Mouse (Mus musculus): ENCODE results near the gene Glis2.

Glis2 gene

DNA sequence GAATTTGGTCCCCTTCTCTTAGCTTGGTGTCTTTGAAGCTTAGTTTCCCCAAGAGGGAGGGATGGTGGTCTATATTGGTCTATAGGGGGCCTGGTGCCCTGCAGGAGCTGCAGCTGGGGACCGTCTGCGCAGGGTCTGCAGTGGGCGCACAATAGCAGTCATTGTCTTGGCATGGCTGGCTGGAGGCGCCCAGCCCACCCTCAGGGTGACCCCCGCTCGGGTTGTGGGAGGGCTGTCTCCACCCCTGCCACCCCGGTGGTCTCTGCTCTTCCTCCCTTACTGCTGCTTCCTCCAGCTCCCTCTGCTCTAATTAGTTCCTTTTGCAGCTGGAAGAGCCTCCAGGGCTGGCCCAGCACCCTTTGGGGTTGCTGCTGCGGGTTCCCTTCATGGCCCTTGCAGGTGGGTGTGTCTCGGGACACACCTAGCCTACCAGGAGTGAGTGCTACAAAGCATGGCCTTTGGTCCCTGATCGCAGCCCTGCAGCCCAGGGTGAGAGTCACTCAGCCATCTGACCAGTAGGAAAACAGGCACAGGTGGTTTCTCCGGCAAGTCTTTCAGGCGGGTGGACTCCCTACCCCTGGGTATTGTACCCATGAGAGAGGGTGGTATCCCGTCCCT, 11.1 kb downstream of the Glis2 start:
- no peak for DNase-seq

DNA sequence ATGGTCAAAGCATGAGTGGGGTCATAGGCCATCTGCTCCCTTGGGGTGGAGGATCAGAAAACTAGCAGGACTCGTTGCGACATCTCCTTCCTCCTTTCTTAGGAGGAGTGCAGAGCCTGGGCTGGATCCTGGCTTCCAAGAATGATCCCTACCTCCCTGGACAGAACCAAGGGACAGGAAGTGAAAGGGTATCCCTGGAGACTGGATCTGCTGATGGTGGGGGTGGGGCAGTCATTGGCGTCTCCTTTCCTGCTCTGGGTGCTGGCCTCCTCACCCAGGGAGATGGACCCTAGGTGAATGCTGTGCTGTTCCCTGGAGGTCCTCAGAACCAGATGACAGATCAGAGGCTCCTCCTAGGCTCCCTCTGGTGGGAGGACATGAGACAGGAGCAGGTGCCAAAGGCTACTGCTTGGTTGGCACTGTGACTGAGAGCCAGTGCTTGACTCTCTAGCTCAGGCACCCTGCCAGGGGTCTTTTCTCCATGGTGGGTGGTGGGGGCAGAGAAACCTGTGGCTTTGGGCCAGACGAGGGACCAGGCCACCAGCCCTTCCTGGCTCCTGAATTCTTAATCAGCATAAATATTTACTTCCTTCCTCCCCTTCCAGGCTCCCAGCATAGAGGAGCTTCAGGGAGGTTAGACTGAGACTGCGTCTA, 12.0 kb downstream of the Glis2 start:
- DNase-seq, result no peak

DNA sequence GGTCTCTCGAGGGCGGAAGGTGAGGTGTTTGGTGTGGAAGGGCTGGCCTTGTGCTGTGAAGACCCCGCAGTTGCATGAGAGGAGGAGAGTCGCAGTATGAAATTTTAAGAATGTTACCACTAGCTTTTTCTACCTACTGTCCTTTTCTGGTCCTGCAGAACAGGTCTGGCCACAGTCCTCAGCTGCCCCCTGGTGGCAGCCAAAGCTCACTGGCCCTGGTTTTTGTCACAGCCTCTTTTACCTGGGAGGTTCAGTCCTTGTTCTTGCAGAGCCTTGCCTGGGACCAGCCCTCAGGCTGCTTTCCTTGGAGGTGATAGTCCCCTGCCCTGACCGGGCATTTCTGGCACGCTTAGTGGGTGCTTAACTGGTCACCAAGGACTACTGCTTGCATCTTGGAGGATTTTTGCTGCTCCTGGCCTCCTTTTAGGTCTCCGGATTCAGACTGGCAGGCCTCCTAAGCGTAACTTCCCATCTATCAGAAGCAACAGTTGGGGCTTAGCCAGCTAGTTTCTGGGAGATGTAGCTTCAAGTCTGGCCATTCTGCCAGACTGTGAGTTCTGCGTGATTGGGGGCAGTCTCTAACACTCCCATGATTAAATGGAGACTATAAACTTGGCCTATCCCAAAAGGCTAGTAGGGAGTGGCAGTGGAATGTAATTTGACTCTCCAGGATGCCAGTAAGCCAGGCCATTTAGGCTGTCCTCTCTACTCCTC, 13.5 kb downstream of the Glis2 start:
- peak; percentile 80 for DNase-seq

DNA sequence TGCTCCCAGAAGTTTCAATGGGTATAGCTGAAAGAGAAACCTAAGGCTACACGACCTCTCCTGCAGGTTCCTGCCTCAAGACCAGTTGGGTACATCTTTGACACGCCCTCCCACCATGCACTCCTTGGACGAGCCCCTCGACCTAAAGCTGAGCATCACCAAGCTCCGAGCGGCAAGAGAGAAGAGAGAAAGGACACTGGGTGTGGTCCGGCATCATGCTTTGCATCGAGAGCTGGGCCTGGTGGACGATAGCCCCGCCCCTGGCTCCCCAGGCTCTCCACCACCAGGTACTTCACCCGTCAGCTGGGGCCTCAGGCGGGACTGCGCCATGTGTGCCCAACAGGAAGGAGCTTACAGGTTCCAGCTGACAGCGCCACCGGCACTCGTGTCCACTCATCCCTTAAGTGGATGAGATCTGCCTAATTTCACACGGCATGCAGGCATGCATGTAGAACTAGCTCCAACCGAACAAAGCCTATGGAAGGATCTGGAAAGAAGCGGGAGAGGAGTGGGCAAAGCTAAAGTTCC, 14.1 kb downstream of the Glis2 start:
- DNase-seq, result no peak

DNA sequence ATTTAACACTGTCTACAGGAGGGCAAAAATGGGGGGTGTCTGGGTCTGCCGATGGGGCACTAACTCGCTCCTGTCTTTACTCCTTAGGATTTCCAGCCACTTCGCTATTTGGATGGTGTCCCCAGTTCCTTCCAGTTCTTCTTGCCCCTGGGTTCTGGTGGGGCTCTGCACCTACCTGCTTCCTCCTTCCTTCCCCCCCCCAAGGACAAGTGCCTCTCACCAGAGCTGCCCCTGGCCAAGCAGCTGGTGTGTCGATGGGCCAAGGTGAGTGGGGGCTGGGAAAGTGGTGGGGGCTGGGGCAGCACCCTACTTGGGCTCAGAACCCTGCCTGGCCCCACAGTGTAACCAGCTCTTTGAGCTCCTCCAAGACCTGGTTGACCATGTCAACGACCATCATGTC, 16.7 kb downstream of the Glis2 start:
- no peak for DNase-seq

DNA sequence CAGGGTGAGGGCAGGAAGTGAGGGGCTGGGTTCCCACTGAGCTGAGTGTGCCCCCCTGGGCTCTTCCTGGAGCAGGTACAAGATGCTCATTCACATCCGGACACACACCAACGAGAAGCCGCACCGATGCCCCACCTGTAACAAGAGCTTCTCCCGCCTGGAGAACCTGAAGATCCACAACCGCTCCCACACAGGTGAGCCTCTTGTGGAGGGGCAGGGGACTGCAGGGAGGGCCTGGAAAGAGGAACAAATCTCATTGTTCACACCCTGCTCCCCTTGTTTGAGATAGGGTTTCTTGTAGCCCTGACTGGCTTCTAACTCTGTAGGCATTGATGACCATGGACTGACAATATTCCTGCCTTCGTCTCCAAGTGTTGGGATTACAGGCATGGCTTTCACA, 17.2 kb downstream of the Glis2 start:
- DNase-seq, result no peak

DNA sequence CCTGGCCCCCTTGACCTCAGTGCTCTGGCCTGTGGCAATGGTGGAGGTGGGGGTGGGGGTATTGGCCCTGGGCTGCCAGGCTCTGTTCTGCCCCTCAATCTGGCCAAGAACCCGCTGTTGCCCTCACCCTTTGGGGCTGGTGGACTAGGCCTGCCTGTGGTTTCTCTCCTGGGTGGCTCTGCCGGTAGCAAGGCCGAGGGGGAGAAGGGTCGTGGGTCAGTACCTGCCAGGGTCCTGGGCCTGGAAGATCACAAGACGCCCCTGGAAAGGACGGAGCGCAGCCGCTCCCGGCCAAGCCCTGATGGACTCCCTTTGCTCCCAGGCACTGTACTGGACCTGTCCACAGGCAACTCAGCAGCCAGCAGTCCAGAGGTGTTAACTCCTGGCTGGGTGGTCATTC, 19.2 kb downstream of the Glis2 start:
- no peak for DNase-seq

DNA sequence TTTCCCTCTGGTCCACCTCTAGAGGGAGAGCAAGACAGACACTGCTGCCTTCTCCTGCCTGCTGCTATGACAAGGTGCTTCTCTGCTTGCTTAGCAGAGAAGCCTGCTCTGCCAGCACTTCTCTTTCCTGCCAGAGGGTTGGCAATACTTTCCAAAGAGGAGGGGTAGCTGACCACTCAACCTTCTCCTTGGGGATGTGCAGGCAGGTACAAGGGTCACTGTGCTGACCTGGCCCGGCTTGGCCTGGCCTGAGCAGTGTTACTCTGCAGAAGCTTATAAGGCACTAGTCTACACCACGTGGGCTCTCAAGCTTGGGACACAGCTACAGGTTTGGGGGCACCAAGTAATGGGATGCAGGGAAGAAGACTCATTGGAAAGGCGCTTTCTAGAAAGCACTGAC, 20.1 kb downstream of the Glis2 start:
- no peak for DNase-seq

DNA sequence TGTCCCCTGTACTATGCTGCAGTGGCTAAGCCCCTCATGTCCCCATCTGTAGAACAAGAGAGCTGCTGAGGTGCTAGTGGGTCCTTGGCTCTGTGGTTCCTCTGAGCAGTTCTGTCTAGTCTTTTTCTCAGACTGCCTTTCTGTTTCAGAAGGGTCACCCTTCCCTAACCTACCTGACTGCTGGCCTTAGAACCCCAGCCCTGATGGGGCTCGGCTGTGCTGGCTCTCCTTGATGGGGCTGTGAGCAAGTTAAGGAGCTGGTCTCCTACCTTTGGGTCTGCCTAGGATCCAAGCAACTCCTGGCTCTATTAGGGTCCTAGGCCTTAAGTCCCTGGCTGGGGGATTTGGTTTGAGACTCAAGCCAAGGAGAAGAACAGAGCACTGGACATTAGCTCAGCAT, 20.8 kb downstream of the Glis2 start:
- DNase-seq, result no peak

DNA sequence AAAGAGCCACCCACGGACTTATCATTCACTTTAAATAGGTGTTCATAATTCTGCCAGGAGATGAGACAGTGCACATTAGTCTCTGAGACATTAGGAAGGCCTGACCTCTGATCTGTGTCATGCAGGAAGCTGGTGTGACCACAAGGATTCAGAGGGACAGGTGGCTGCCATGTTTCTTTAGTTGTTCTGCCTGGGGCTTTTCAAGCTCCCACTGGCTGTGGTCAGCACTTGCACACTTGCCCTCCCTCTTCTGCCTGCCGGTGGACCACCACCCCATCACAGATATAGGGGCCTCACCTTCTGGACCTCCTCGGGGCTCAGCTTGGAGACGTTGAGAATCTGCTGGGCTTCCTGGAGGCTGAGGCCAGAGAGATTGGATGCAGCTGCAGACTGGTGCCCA, 22.3 kb downstream of the Glis2 start:
- DNase-seq, result no peak

DNA sequence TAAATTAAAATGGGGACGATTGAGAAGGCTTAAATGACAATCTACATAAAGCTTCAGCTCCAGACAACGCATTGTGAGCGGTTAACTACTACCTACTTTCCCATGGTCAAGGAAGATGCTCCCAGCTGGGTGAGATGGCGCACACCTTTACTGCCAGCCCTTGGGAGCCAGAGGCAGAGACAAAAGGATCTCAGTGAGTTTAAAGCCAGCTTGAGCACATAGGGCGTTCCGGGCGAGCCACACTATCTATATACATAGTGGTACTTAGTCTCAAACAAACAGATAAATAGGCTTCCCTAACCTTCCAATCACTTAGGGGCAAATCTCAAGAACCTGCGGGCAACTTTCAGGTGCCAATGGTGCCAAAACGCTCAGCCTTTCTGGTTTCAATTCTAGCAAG, 29.6 kb downstream of the Glis2 start:
- no peak for DNase-seq

DNA sequence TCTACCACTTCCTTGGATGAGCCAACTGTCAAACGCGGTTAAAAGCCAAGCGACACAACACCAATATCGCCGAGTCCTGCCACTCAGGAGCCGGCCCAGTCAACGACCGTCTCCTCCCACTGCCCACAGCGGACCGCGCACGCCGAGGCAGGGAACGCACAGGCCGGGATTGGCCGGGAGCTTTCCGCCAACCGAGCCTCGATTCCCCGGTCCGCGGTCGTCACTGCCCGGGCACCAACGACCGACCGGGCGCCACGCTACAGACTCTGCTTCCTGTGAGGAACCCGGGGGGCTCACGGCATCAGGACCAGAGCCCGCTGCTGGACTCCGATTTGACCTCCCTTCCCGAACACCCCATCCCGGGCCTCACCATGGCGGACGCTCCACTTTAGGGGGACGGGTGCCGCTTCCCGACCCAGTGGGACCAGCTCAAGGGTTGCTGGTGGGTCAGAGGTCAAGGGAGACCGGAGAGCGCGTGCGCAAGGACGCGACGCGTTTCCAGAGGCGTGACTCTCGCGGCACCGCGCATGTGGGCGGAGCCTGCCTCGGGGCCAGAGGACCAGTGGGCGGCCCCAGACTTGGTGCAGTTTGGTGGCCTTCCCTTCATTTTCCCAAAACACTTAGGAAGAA, 30.1 kb downstream of the Glis2 start, which contains the start of gene Pam16:
Gene Pam16, minus strand, starts transcription at position 508 of the 630 bp plus-strand sequence.
- DNase-seq, result peak; percentile 90

DNA sequence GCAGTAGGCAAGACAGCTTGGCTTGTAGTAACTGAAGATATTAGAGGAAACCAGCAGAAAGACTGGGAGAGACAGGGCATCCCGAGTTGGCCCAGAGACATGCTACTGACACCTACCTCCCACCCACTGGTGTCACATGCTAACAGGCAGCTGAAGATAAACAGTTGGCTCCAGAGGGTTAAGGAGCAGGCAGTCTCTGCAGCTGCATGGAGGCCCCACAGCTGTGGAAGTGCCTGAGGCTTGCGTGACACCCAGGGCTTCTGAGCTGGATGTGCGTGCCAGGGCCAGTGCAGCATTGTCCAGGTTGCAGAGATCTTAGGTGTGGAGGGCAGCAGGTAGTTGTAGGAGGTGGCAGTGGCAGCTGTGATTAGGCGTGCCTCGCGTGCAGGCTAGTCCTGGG, 32.6 kb downstream of the Glis2 start:
- no peak for DNase-seq

DNA sequence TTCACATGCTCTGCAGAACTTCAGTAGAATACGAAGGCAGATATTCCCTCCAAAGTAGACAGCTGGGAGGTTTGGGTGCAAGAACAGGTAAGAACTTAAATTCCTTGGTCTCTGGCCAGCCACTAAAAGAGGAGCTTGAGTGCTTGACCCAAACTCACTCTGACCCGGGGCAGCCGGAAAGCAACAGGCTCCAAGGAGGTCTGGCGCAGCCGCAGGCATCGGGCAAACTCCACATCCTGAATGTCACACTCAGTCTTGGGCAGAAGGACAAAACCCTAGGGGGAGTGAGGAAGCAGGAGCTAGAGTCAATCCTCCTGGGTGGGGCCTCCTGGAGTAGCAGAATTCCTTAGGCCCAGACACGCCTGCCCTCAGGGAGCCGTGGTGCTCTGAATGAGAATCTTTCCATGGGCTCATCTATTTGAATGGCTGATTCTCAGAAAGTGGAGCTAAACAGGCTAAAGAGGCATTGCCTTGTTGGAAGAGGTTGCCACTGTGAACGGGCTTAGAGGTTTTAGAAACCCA, 34.4 kb downstream of the Glis2 start:
- no peak for DNase-seq

DNA sequence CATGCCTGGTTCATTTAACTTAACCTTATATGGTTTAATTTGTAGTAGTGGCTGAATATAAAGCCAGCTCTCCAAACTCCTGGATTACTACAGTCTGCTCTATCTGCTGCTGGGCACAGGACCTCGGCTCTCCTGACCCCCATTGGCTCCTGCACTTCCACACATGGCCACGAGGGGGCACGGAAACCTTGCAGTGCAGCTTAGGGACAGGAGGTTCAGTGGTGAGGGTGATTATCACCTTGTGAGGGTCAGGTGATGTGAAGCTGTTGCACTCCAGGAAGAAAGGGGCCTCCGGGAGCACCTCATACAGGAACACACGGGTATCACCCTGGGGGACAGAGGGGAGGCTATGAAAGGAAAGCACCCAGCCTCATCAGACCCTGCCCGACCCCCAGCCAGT, 35.4 kb downstream of the Glis2 start:
- DNase-seq, result peak; percentile 60

DNA sequence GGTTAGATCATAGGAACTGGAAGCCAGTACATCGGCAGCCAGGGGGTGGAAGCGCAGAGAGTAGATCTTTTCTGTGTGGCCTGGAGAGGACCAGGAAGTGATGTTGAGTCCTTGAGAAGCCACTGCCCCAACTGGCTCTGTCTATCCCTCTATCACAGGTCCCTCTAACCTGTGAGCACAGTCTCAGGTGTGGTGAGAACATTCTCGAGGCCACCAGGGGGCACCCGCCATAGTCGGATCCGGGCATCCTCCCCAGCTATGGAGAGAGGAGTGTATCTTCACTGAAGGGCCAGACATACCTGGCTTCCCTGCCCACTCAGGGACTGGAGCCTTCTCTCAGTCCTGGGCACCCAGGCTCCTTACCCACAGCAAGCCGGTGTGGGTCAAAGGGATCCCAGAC, 37.5 kb downstream of the Glis2 start:
- no peak for DNase-seq

DNA sequence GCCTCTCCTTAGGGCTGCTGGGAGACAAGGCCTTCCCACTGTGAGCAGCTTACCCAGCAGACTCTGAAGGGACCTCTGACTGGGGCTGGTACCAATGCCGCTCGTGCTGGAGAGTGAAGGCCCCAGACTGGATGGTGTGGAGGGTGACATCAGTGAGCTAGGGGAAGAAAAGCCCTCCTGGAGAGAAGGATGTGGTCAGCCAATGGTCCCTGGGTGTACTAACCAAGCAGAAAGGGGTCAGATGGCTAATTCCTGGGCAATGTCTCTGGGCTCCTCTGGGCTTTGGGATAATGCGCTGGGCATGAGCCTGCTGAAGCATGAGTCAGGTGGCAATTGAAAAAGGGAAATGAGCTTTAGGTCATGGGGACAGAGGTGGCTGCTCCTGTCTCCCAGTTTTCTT, 39.1 kb downstream of the Glis2 start:
- DNase-seq, result no peak

DNA sequence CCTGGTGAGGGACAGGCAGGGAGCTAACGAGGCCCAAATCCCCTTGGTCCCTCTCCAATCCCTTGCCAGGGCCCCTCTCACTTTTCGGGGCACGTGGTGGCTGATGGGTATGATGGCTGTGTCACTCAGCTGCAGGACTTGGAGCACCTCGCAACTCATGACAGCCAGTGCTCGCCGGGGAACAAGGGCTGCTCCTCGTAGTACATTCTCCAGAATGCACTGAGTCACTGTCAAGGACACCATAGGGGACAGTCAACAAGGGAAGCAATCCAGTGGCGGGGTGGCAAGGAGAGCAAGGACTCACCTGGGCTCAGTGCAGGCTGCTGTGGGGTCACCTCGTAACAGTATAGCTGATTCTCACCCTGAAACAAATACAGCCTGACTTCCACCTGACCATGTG, 40.2 kb downstream of the Glis2 start:
- no peak for DNase-seq

DNA sequence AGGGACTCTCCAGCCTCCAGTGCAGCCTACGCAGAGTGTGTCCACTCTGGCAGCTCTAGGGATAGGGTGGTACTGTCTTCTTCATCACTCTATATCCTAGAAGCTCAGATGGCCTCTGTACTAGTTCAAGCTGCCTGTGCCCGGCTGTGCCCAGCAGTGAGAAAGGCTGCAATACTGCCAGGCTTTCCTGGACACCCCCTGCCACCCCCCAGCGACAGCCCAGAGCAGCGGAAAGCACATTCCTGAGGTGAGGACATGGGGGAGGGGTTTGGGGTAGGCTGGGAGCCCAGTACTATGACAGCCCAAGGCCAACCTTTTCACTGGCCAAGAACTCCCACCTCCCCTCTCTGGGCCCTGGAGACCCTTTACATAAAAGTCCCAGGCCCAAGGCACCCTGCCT, 41.2 kb downstream of the Glis2 start:
- no peak for DNase-seq

DNA sequence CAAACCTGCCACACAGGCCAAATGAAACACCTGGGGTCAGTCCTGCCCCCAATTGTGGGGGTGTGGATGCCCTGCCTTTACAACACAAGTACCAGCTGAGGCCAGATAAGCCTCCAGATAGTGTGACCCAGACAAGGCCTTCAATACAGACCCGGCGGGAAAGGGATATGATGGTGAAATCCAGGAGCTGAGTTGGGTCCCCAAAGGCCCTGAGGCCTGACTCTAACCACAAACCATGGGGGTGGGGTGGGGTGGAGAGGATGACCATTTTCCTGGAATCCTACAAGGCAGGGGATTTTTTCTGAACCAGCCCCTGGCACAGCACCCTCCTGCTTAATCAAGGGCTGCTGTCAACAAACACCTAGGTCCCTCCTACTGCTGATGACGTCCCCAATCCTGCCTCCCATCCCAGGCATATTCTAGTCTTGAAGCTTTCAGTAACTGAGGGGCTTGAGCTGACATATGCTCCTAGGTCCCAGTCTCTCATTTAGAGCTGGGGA, 44.4 kb downstream of the Glis2 start:
- no peak for DNase-seq

DNA sequence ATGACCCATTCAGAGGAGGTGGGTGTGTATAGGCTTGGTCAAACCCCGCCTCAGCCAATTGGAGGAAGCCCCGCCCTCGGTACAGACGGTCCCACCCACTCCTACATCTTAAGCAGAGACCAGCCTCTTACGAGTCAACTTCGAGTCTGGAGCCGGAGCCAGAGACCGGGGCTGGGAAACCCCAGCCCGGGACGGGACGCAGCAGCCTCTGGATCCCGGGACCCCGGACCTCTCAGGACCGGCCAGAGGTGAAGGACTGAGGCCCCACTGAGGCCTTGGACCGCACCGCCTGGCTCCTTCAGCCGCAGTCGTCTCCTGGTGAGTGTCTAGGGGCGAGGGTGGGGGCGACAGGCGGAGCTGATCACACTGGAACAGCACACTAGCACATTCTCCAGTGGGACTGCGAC, 45.3 kb downstream of the Glis2 start, which contains the start of the genes Vasn and Dnaja3:
Gene Vasn, plus strand, starts transcription at position 111 of the 407 bp plus-strand sequence.
Gene Dnaja3, plus strand, starts transcription at position 159 of the 407 bp plus-strand sequence.
- DNase-seq, result peak; percentile 75

DNA sequence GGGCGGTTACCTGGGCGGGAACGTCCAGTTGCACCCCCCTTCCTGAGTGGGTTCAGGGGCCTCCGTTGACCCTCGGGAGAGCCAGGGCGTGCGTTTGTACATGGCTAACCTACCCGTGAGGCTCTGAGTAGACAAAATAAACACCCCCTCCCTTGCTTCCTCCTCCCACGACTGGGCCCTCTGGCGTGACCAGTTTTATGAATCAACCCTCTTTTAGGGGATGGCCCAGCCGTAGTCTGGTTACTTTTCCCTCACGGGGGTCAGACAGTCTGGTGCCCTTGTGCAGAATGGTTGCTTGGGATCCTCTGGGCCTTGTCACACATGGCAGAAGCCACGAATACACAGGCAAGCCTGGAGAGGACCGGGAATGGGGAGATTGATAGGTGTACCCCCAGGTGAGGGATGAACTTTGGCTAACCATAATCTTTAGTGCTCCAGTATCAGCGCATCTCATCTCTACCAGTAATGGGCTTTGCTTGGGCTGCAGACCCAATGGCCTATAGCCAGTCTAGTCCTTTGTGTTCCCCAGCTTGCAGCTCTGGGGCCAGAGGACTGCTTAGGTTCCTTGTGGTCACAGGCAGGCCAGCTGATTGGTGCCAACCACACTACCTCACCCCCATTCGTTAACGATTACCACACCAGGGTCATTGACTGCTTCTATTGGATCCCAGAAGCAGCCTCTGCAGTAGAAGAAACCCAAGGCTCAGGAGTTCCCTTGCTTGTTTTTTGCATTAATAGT, 45.9 kb downstream of the Glis2 start:
- no peak for DNase-seq
